34 mouse cellular contexts compared by ENCODE assay signal in genomic region chr10:117612621-117613584, GRCm38 (mm10).
"Had no signal": no experiment of that assay in that cellular context is flagged by ENCODE, and none has a peak within 500 bp of the region (broad histone marks: within the 10 kb centered on the region; RNA-seq: fewer than 3 reads in every experiment).

No protein-coding gene starts in this region.

- H3K9me3 ChIP-seq: heart, embryonic 15.5 days; hindbrain, embryonic 10.5 days; hindbrain, embryonic 12.5 days; hindbrain, embryonic 13.5 days; hindbrain, embryonic 15.5 days; intestine, embryonic 15.5 days; kidney, embryonic 15.5 days had no signal

- DNase-seq: heart, postnatal 10 days; heart, postnatal 14 days; heart, postnatal 36 days; heart, postnatal 4 days; kidney, adult 11 months; kidney, adult 18-20 months; kidney, adult 2 months; kidney, adult 8-10 months; kidney, adult 9 months; kidney, postnatal 10 days; kidney, postnatal 14 days; kidney, postnatal 25 days; kidney, postnatal 36 days; kidney, postnatal 4 days; layer of hippocampus, adult 9-11 months; layer of hippocampus, postnatal 36 days had no signal

- H3K4me2 ChIP-seq: heart, embryonic 12.5 days; heart, embryonic 13.5 days; heart, embryonic 15.5 days; hindbrain, embryonic 12.5 days; hindbrain, embryonic 13.5 days; hindbrain, embryonic 14.5 days; hindbrain, embryonic 15.5 days; intestine, embryonic 15.5 days; kidney, embryonic 15.5 days had no signal

- H3K9ac ChIP-seq: heart, embryonic 12.5 days; heart, embryonic 13.5 days; heart, embryonic 15.5 days; hindbrain, embryonic 12.5 days; hindbrain, embryonic 13.5 days; hindbrain, embryonic 14.5 days; hindbrain, embryonic 15.5 days; intestine, embryonic 15.5 days; kidney, embryonic 15.5 days had no signal

- H3K4me1 ChIP-seq: heart, embryonic 12.5 days; heart, embryonic 13.5 days; heart, embryonic 15.5 days; hindbrain, embryonic 10.5 days; hindbrain, embryonic 12.5 days; hindbrain, embryonic 13.5 days; hindbrain, embryonic 15.5 days; kidney, embryonic 15.5 days had no signal

- H3K36me3 ChIP-seq: heart, embryonic 12.5 days; heart, embryonic 13.5 days; heart, embryonic 15.5 days; hindbrain, embryonic 10.5 days; hindbrain, embryonic 12.5 days; hindbrain, embryonic 13.5 days; hindbrain, embryonic 15.5 days; intestine, embryonic 15.5 days; kidney, embryonic 15.5 days had no signal

- H3K4me3 ChIP-seq: heart, embryonic 12.5 days; heart, embryonic 13.5 days; heart, embryonic 15.5 days; hindbrain, embryonic 10.5 days; hindbrain, embryonic 12.5 days; hindbrain, embryonic 13.5 days; hindbrain, embryonic 15.5 days; intestine, embryonic 15.5 days; kidney, embryonic 15.5 days; layer of hippocampus, adult 2 months; left cerebral cortex, adult 2 months had no signal

- H3K27ac ChIP-seq: heart, embryonic 13.5 days; heart, embryonic 15.5 days; hindbrain, embryonic 10.5 days; hindbrain, embryonic 12.5 days; hindbrain, embryonic 13.5 days; hindbrain, embryonic 14.5 days; hindbrain, embryonic 15.5 days; hindbrain, postnatal 0 days; intestine, embryonic 15.5 days; kidney, embryonic 15.5 days; kidney, postnatal 0 days; layer of hippocampus, adult 2 months; left cerebral cortex, adult 2 months had no signal

- ATAC-seq: hindbrain, embryonic 16.5 days; hindbrain, postnatal 0 days; inflammation-experienced regulatory T-cells, adult 6 months; intestine, embryonic 16.5 days; intestine, postnatal 0 days had no signal

- H3K27me3 ChIP-seq: heart, embryonic 12.5 days; heart, embryonic 13.5 days; heart, embryonic 15.5 days; hindbrain, embryonic 12.5 days; hindbrain, embryonic 13.5 days; hindbrain, embryonic 15.5 days; intestine, embryonic 15.5 days; kidney, embryonic 15.5 days had no signal
